Mouse (Mus musculus) kidney, postnatal 0 days (tissue): Measurements from ENCODE around the gene Cpm. TPM values are rescaled to one million over a fixed set of nuclear protein-coding genes. Genes with fewer than 3 reads are reported as not detected.
"Not testable (repeated sequence)": the region's sequence is repeated elsewhere in the genome, so short reads cannot be mapped to it uniquely, and the experiment has no call there.

Experiments used
- ATAC-seq: fragments of 200-750 bp; cut with Nextera tagmentation; replicated peaks from 2 replicates; pipeline ENCODE4 v1.8.0; 2017; ENCODE audit warnings: low read depth, moderate number of reproducible peaks, moderate TSS enrichment, moderate library complexity; ENCODE audit not compliant: low FRiP score
- DNase-seq: peaks from one replicate; pipeline ENCODE4 v3.0.0-alpha.2; 2016; ENCODE audit warnings: low spot score
- H3K27ac ChIP-seq: fragments of 300-500 bp; sonication (generic); 2 replicates; pipeline ENCODE4 v1.5.1; 2014; ENCODE audit warnings: mild to moderate bottlenecking
- H3K27me3 ChIP-seq: fragments of 300-500 bp; sonication (generic); 2 replicates; pipeline ENCODE4 v1.6.1; 2014; ENCODE audit warnings: low read length, mixed read lengths; ENCODE audit not compliant: insufficient read depth
- H3K36me3 ChIP-seq: fragments of 300-500 bp; sonication (generic); 2 replicates; pipeline ENCODE4 v1.6.1; 2014; ENCODE audit warnings: low read length, mixed read lengths; ENCODE audit not compliant: insufficient read depth
- H3K4me1 ChIP-seq: fragments of 300-500 bp; sonication (generic); replicated peaks from 2 replicates; pipeline ENCODE4 v1.6.1; 2014; ENCODE audit warnings: antibody characterized with exemption, low read length, mixed read lengths; ENCODE audit not compliant: insufficient read depth
- H3K4me2 ChIP-seq: fragments of 300-500 bp; sonication (generic); 2 replicates; pipeline ENCODE4 v1.6.1; 2014; ENCODE audit warnings: mild to moderate bottlenecking, low read length, moderate library complexity, mixed read lengths
- H3K4me3 ChIP-seq: fragments of 300-500 bp; sonication (generic); replicated peaks from 2 replicates; pipeline ENCODE4 v1.5.1; 2014; ENCODE audit warnings: low read depth, low read length
- H3K9ac ChIP-seq: fragments of 300-500 bp; sonication (generic); 2 replicates; pipeline ENCODE4 v1.6.1; 2014; ENCODE audit warnings: low read depth, low read length
- H3K9me3 ChIP-seq: fragments of 300-500 bp; sonication (generic); replicated peaks from 2 replicates; pipeline ENCODE4 v1.6.1; 2016; ENCODE audit warnings: low read length, inconsistent platforms, mixed read lengths
- CTCF ChIP-seq: IDR thresholded peaks from 2 replicates; pipeline ENCODE4 v1.5.1; 2016; ENCODE audit warnings: antibody characterized with exemption, low read depth, mild to moderate bottlenecking, moderate library complexity
- WGBS: fragments of 180-500 bp; shearing (Covaris S2); extraction: QIAGEN DNeasy Blood & Tissue Kit; methylation state at CpG from one replicate; pipeline ENCODE4 v1.1.7; 2014; 5-methylcytosine and 5-hydroxymethylcytosine counted together
- polyA plus RNA-seq: library from polyadenylated mRNA; unstranded; fragments of >200 nt; fragmentation: Nextera tagmentation; extraction: Ambion mirVana; gene quantifications from 2 replicates; pipeline ENCODE4 v1.2.1, GENCODE M21; 2015

Cpm gene
- polyA plus RNA-seq, 1 experiment from 2014 or later, result 51.7 TPM

GRCm38 (mm10) chr10:117594291-117594850 lies 34.9 kb upstream of the Cpm start:
- no peak for DNase-seq
- no peak for ATAC-seq
- no peak overlapping the region for H3K4me2 ChIP-seq
- no peak for TF ChIP-seq CTCF
- 81% methylated on average over 17 of the region's 17 CpGs for WGBS
- H3K4me3 ChIP-seq, result no peak overlapping the region
- H3K27ac ChIP-seq, result no peak overlapping the region
- no peaks in the 10 kb centered on the region for H3K36me3 ChIP-seq
- no peaks in the 10 kb centered on the region for H3K4me1 ChIP-seq
- H3K27me3 ChIP-seq, result no peaks in the 10 kb centered on the region
- no peak overlapping the region for H3K9ac ChIP-seq
- no peaks in the 10 kb centered on the region for H3K9me3 ChIP-seq

- no peak overlapping the region for H3K4me3 ChIP-seq
- no peaks in the 10 kb centered on the region for H3K9me3 ChIP-seq
- no peak for TF ChIP-seq CTCF
- no peaks in the 10 kb centered on the region for H3K36me3 ChIP-seq
- 87% methylated on average over 13 of the region's 13 CpGs for WGBS
- no peaks in the 10 kb centered on the region for H3K4me1 ChIP-seq
- H3K9ac ChIP-seq, result no peak overlapping the region
- H3K27ac ChIP-seq, result no peak overlapping the region
- H3K4me2 ChIP-seq, result no peak overlapping the region
- H3K27me3 ChIP-seq, result no peaks in the 10 kb centered on the region
- DNase-seq (no peak), ATAC-seq (no peak)
Observed at GRCm38 (mm10) chr10:117594913-117595312, 34.4 kb upstream of the Cpm start.

- WGBS, result 59% methylated on average over 13 of the region's 13 CpGs
- Histone ChIP-seq H3K4me2 (no peak overlapping the region), H3K36me3 (no peaks in the 10 kb centered on the region), H3K4me1 (no peaks in the 10 kb centered on the region), H3K27ac (no peak overlapping the region), H3K27me3 (no peaks in the 10 kb centered on the region), H3K4me3 (no peak overlapping the region), H3K9me3 (no peaks in the 10 kb centered on the region), H3K9ac (no peak overlapping the region)
- DNase-seq, result no peak
- no peak for ATAC-seq
- no peak for TF ChIP-seq CTCF
Observed at GRCm38 (mm10) chr10:117595442-117596164, 33.7 kb upstream of the Cpm start.

GRCm38 (mm10) chr10:117596165-117596735 lies 33.0 kb upstream of the Cpm start:
- TF ChIP-seq CTCF, result no peak
- Histone ChIP-seq H3K4me1 (no peaks in the 10 kb centered on the region), H3K27ac (no peak overlapping the region), H3K4me2 (no peak overlapping the region), H3K27me3 (no peaks in the 10 kb centered on the region), H3K9ac (no peak overlapping the region), H3K4me3 (no peak overlapping the region), H3K36me3 (no peaks in the 10 kb centered on the region), H3K9me3 (no peaks in the 10 kb centered on the region)
- ATAC-seq, result no peak
- 80% methylated on average over 9 of the region's 9 CpGs for WGBS
- DNase-seq, result no peak

- no peak overlapping the region for H3K4me3 ChIP-seq
- H3K4me1 ChIP-seq, result no peaks in the 10 kb centered on the region
- no peak for DNase-seq
- H3K9me3 ChIP-seq, result no peaks in the 10 kb centered on the region
- no peak overlapping the region for H3K9ac ChIP-seq
- WGBS, result 64% methylated on average over 5 of the region's 5 CpGs
- no peak for ATAC-seq
- no peak overlapping the region for H3K4me2 ChIP-seq
- H3K27ac ChIP-seq, result no peak overlapping the region
- TF ChIP-seq CTCF, result no peak
- no peaks in the 10 kb centered on the region for H3K36me3 ChIP-seq
- no peaks in the 10 kb centered on the region for H3K27me3 ChIP-seq
Observed at GRCm38 (mm10) chr10:117596771-117597324, 32.5 kb upstream of the Cpm start.

GRCm38 (mm10) chr10:117597371-117598265 lies 31.7 kb upstream of the Cpm start:
- ATAC-seq, H3K36me3 ChIP-seq, H3K4me2 ChIP-seq, H3K4me1 ChIP-seq, DNase-seq, H3K27me3 ChIP-seq, H3K27ac ChIP-seq, H3K4me3 ChIP-seq, H3K9ac ChIP-seq, H3K9me3 ChIP-seq: not testable (repeated sequence)
- WGBS, result 92% methylated on average over 16 of the region's 16 CpGs
